Mouse (Mus musculus) cerebellum, adult 9-10 months (tissue): ENCODE results near the gene Arhgap8.

Experiments
- DNase-seq: peaks from one replicate; pipeline ENCODE4 v3.0.0; 2022

Gene Arhgap8

DNA sequence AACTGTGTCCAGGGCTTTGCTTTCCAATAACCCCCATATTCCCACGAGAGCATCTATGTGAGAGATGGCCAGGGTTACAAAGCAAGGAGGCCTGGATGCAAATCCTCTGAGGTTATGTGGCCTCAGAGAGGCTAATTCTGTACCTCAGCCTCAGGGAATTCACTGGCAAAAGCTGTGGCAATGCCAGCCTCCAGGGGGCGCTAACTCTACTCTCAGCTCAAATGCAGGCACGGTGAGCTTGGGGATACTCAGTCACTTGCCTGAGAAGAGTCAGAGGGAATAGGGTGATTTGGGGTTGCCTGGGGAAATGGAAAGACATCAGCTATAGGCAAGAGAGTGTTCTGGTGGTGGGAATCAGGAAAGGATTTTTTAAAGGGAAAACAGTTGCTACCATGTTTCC is 83.8 kb downstream of the Arhgap8 start:
- peak; percentile 86 for DNase-seq

GRCm38 (mm10) chr15:84809275-84809952 is 89.6 kb downstream of the Arhgap8 start:
- DNase-seq, result peak; percentile 63

DNA sequence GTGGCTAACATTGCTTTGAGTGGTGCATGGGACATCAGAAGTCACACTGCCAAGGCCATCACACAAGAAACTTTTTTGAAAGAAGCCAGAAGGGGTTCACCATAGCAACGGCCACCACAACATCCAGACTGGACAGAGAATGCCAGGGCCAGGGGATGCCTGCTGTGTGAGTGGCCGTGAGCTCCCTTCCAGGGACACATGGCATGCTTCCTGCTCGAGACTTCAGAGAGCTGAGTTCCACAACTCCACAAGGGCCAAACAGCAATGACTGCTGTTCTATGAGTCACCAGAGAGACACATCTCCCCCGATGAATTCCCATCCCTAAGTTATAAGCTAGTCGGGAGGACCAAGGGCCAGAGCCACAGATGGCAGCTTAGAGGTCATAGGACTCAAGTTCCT is 91.3 kb downstream of the Arhgap8 start:
- peak; percentile 19 for DNase-seq

- peak; percentile 41 for DNase-seq
Measured at GRCm38 (mm10) chr15:84812831-84813357, 93.0 kb downstream of the Arhgap8 start.

DNA sequence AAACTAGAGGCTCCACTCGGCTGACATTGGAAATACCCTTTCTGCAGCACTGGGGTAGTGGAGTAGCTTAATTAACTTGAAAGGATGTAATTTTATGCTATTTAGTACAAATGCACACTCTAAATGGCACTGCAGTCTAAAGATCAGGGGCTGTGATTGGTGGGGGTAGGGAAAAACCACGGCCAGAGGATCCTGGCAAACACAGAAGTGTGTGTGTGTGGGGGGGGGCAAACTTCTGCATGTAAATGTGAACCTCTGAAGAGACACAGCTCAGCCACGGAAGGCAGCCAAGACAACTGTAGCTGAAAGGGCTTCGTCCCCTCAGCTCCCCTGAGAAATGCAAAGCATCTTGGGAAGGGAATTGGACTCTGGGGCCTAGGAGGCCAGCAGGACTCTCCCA is 95.3 kb downstream of the Arhgap8 start:
- DNase-seq, result no peak

- DNase-seq, result no peak
Measured at GRCm38 (mm10) chr15:84817589-84817988, 97.7 kb downstream of the Arhgap8 start.

- DNase-seq, result no peak
Measured at GRCm38 (mm10) chr15:84818284-84818683, 98.4 kb downstream of the Arhgap8 start.

- DNase-seq, result no peak
Measured at GRCm38 (mm10) chr15:84820811-84821210, 101.0 kb downstream of the Arhgap8 start.
